Mouse (Mus musculus): ENCODE measurements around the gene Acadl. TPM values are rescaled to one million over a fixed set of nuclear protein-coding genes. Genes with fewer than 3 reads are reported as not detected.

Gene Acadl
- polyA plus RNA-seq, 1 experiment from 2014 or later: 60.4 TPM

Other genes starting within 250 kb of the Acadl start
- 44.0 and 46.9 TPM in 2 replicates for gene Rpe, start 162.4 kb downstream of the Acadl start, polyA plus RNA-seq (2016; fragmentation: Nextera tagmentation; extraction: Ambion mirVana)
- 19.2 and 20.5 TPM in 2 replicates for gene Kansl1l, start 45.7 kb downstream of the Acadl start, polyA plus RNA-seq (2016; fragmentation: Nextera tagmentation; extraction: Ambion mirVana)
- gene Myl1, start 82.1 kb upstream of the Acadl start, polyA plus RNA-seq (2016; fragmentation: Nextera tagmentation; extraction: Ambion mirVana): 47.5 and 64.3 TPM in 2 replicates
- gene Lancl1, start 175.6 kb upstream of the Acadl start, polyA plus RNA-seq (2016; fragmentation: Nextera tagmentation; extraction: Ambion mirVana): 126 and 127 TPM in 2 replicates

Data from neural tube, embryonic 12.5 days (tissue).